Mouse (Mus musculus) WW6 (cell line): ENCODE results near the gene Aga.
A peak's percentile ranks its signal among the peaks of the same experiment; 100 is the strongest.
"Not testable (repeated sequence)": the region's sequence is repeated elsewhere in the genome, so short reads cannot be mapped to it uniquely, and the experiment has no call there.

Experiments
- DNase-seq: peaks from one replicate; pipeline ENCODE4 v3.0.0-alpha.2; 2013; ENCODE audit warnings: low read depth, low spot score

Gene Aga

DNA sequence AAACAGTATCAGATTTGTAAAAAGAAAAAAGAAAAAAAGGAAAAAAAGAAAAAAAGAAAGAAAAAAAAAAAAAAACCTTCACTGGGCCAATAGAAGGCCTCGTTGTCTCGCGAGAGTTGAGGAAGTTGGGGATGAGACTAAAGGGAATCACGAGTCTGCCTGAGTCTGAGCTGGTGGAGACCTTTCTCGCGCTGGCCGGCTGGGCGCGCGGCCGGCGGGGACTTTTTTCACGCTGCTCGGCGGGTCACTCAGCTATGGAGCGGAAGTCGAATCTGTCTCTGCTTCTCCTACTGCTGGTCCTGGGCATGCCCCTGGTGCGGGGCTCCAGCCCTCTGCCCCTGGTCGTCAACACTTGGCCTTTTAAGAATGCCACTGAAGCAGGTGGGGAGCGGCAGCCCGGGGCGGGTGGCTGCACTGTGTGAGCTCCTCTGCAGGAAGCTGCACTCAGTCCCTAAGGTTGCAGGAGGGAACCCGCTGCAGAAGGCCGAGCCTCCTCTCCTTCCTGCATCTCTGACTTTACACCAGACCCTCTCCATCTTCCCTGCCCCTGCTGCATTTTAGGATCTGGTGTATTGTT is at the start of gene Aga:
TSS of gene Aga (plus strand) at position 177 of the 577 bp plus-strand sequence.
- DNase-seq = peak; percentile 59

DNA sequence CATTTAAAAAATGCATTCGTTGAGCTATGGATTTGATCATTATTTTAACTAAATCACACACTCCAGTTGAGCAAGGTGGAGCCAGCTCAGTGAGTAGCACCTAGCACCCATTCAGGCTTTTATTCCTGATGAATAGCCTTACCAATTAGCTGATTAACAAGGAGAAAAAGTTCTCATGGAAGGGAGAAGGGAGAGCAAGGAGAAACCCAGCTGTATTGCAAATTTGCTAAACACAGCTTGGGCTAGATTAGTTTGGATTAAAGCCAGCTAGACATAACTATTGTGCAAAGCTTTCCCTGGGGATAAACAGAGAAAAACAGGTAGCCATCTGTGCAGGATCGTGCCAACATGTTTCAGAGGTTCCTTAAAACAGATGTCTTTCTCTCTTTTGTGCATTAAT is 22.5 kb upstream of the Aga start:
- DNase-seq = no peak

DNA sequence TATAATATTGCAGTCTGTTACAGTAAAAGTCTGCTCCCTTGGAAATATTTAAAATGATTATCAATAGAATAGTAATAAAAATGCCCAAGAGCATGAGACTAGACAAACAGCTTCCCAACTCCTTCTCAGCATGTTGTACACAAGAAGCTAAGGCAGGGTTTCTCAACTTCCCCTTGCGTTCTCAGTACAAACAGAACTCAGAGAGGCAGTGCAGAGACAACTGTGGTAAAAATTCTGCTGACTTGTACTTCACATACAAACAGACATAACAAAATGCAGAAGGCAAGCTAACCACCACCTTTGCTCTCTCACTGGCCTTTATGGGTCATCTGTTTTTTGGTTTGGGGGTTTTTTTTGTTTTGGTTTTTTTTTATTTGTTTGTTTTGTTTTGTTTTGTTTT is 15.3 kb upstream of the Aga start:
- no peak for DNase-seq

DNA sequence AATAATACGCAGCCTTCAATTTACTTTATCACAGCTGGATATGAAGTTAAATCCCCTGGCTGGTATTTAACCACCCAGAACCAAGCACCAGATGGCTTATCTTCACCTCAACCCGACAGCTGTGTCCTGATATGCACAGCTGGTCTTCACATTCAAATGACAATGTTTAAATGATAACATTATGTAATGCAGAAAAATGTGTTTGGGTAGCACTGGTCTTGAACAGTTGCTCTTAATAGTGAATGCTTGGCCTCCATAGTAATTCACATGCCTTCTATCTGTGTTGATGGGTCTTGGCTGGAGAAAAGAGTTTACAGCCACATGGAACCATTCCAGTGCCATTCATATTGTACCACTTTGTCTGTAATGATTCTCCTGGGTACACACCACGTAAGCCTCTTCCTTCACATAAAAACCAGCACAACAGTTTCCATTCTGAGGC is 14.6 kb upstream of the Aga start:
- DNase-seq = no peak

DNA sequence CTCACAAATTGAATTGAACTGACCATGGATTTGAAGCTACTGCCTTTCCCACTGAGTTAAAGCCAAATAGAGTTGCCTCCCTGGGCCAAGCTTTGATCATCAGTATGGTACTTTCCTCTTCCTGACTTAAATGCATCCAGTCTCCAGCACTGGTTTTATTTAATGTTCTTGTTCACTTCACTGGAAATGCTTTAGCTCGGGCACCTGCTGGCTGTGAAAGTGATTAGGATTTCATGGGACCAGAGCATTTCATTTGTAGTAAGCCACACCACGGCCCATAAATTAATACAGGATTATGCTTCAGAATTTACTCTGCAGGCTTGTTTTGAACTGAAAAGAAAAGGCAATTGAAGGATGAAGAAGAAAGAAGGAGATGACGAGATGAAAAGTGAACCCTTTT is 26.5 kb downstream of the Aga start:
- not testable (repeated sequence) for DNase-seq

DNA sequence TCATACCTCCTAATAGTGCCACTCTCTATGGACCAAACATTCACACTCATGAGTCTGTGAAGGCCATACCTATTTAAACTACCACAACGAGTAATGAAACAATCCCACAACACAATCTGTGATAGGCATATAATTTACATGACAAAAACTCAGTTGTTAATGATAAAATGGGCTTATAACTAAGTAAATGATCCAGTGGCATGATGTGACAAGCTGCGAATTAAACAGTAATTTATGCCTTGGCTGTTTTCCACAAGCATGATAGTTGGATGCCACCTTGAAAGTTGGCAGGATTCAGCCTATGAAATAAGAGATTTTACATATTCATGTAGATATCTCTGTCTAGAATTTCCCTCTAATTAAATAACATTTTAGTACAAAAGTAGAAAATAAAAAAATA is 28.1 kb downstream of the Aga start:
- DNase-seq = no peak

DNA sequence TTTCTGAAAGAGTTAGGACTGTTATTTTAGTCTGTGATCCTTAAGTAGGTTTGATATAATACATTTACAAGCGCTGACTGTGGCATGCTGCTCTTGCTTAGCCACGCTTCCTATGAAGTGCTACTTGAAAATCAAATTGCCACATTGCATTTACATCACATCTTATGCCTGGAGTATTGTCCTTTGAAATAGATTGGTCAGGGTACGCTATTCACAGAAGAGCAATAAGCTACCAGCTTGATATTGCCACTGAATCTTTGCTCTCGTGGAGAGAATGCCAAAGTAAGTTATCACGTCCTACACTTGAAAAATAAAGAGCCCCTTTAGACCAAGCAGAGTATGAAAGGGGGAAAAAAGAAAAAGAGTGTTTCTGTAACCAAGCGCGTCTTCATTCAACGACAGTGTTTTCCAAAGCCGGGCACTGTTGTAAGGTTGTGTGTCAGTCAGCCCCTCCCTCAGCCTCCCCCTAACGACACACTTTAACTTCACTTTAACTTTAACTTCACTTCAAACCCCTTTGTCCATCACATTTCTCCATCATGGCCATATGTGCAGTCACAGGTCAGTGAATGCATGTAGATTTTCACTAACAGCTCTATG is 51.0 kb downstream of the Aga start:
- no peak for DNase-seq

DNA sequence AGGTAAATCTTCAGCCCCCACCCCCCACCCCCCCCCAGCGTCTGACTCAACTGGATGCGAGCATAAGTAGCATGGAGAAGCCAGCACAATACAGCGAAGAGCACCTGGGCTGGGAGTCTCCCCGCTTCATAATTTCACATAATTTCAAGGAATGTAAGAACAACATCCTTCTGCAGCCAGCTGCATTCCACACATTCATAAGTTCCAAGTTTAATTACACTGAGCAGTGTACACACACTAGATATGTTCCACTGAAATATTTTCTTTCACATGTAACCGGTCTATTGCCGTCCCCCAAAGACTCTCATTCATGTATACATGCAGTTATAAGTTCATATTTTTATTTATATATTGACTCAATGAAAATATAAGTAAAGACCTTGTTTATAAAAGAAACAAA is 54.7 kb downstream of the Aga start:
- DNase-seq = no peak
